Mouse (Mus musculus) C2C12 (cell line): ENCODE measurements around the gene Zc3h12c. TPM values are rescaled to one million over a fixed set of nuclear protein-coding genes. Genes with fewer than 3 reads are reported as not detected.

Experiments
- H3K27me3 ChIP-seq: one replicate; pipeline ENCODE4 v1.6.1; 2011; ENCODE audit not compliant: control insufficient read depth, insufficient read depth, insufficient read length
- H3K36me3 ChIP-seq: one replicate; pipeline ENCODE4 v1.6.1; 2011; ENCODE audit not compliant: control insufficient read depth, insufficient read depth
- H3K4me3 ChIP-seq: one replicate; pipeline ENCODE4 v1.5.1; 2011; ENCODE audit warnings: mild to moderate bottlenecking, control low read depth; ENCODE audit not compliant: poor library complexity, insufficient read depth, severe bottlenecking
- H3K79me2 ChIP-seq: one replicate; pipeline ENCODE4 v1.6.1; 2011; ENCODE audit not compliant: control insufficient read depth, insufficient read depth
- H3K79me3 ChIP-seq: one replicate; pipeline ENCODE4 v1.6.1; 2011; ENCODE audit warnings: low read depth, control low read depth
- H3ac ChIP-seq: one replicate; pipeline ENCODE3; 2011; ENCODE audit warnings: low read depth; ENCODE audit not compliant: control insufficient read depth, insufficient read length
- CEBPB ChIP-seq: IDR thresholded peaks from one replicate; pipeline ENCODE4 v1.6.1; 2011; ENCODE audit warnings: low read depth, mild to moderate bottlenecking, control low read depth, moderate library complexity
- CTCF ChIP-seq: IDR thresholded peaks from one replicate; pipeline ENCODE4 v1.5.1; 2011; ENCODE audit not compliant: control insufficient read depth, insufficient read depth, insufficient read length
- FOSL1 ChIP-seq: IDR thresholded peaks from one replicate; pipeline ENCODE4 v1.8.0; 2011; ENCODE audit warnings: mild to moderate bottlenecking, low read length; ENCODE audit not compliant: poor library complexity, insufficient read depth, severe bottlenecking
- MAX ChIP-seq: IDR thresholded peaks from one replicate; pipeline ENCODE4 v1.6.1; 2011; ENCODE audit warnings: mild to moderate bottlenecking, control low read depth
- MYOD1 ChIP-seq: IDR thresholded peaks from one replicate; pipeline ENCODE4 v1.6.1; 2011; ENCODE audit warnings: low read depth; ENCODE audit not compliant: control insufficient read depth, insufficient read length
- MYOG ChIP-seq: IDR thresholded peaks from one replicate; pipeline ENCODE4 v1.6.1; 2011; ENCODE audit not compliant: control insufficient read depth, insufficient read length; ENCODE audit errors: extremely low read depth
- USF1 ChIP-seq: IDR thresholded peaks from one replicate; pipeline ENCODE4 v1.6.1; 2011; ENCODE audit warnings: low read depth, mild to moderate bottlenecking, control low read depth, moderate library complexity
- polyA plus RNA-seq: library from polyadenylated mRNA; unstranded; fragments of >200 nt; fragmentation: generic; extraction: Trizol; gene quantifications from one replicate; pipeline ENCODE4 v1.2.1, GENCODE M21; 2012; ENCODE audit warnings: missing spikeins

The Zc3h12c gene
- polyA plus RNA-seq, 1 experiment = 1.2 TPM

DNA sequence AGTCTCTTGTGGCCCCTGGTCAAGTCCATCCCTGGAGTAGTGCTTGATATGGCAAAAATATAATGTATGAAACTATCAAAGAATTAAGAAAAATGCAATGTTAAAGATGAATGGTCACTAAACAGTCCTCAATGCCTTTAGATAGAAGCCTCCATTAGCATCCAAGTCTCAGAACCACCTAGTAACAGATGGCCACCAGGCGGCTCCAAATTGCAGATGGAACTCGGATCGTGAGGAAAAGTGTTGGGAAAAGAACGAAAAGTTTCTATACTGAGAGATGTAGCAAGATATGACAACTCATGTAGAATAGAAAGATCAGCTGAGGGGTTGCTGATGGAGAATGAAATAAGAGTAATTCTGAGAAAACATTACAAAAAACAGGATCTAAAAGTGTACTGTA, 38.0 kb downstream of the Zc3h12c start:
- TF ChIP-seq USF1 (no peak), MAX (no peak), CEBPB (no peak), CTCF (no peak), FOSL1 (no peak), MYOG (no peak), MYOD1 (no peak)
- no peaks in the 10 kb centered on the region for H3K79me2 ChIP-seq
- H3ac ChIP-seq = no peak overlapping the region
- no peak overlapping the region for H3K4me3 ChIP-seq
- H3K79me3 ChIP-seq = peaks cover 3% of the 10 kb centered on the region
- H3K27me3 ChIP-seq = no peaks in the 10 kb centered on the region
- H3K36me3 ChIP-seq = peaks cover 12% of the 10 kb centered on the region

DNA sequence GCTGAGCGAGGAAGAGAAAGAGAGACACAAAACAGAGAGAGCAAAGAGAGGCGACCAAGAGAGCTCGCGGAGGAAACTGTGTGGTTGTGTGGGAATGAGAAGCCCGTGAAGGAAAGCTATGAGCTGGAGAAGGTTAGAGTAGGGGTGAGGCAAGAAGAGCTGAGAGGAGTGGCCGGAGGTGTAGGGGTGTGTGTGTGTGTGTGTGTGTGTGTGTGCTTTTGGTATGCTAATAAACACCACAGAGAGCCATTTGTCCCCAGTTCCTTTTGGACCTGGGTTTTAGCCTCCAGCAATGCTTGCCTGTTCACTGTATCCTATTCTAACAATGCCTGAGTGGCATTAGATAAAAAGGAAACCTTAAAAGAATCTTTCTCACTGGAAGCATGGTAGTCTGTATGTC, 43.1 kb downstream of the Zc3h12c start:
- H3K4me3 ChIP-seq = no peak overlapping the region
- no peaks in the 10 kb centered on the region for H3K79me3 ChIP-seq
- TF ChIP-seq MYOG (no peak), CTCF (no peak), USF1 (no peak), FOSL1 (no peak), CEBPB (no peak), MAX (no peak), MYOD1 (no peak)
- H3ac ChIP-seq = no peak overlapping the region
- no peaks in the 10 kb centered on the region for H3K27me3 ChIP-seq
- peaks cover 12% of the 10 kb centered on the region for H3K36me3 ChIP-seq
- no peaks in the 10 kb centered on the region for H3K79me2 ChIP-seq

DNA sequence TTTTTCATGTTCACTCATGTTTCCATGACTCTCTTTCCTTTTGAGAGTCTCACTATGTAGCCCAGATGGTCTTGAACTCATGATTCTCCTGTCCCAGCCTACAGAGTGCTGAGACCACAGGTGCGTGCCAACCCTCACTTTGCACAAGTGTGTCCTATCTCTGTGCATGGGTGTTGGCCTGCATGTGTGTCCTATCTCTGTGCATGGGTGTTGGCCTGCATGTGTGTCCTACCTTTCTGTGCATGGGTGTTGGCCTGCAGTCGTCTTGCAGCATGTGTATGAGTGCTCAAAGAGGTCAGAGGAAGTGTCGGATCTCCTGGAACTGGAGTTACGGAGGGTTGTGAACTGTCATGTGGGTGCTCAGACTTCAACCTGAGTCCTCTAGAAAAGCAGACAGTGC, 49.2 kb downstream of the Zc3h12c start:
- TF ChIP-seq CTCF = no peak
- TF ChIP-seq MYOG = no peak
- TF ChIP-seq CEBPB = no peak
- TF ChIP-seq MAX = no peak
- no peak for TF ChIP-seq FOSL1
- no peak overlapping the region for H3ac ChIP-seq
- no peaks in the 10 kb centered on the region for H3K79me3 ChIP-seq
- peaks cover 33% of the 10 kb centered on the region for H3K36me3 ChIP-seq
- H3K79me2 ChIP-seq = no peaks in the 10 kb centered on the region
- H3K27me3 ChIP-seq = no peaks in the 10 kb centered on the region
- no peak overlapping the region for H3K4me3 ChIP-seq

DNA sequence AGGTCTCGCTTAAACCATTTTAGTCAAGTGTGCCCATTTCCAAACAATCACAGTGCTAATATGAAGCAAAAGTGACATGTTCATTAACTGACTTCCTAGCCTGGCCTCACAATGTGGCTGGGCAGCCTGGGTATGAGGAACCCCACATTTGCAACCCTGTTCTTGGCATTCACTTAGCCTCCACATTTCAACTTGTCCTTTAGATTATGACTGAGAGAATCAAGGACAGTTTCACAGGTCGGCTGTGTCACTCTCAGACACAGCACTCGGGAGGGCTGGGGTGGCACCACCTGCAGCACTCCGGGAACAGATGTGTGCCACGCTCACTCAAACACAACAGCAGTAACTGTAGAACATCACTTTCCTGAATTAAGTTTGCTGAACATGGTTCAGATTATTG, 55.3 kb downstream of the Zc3h12c start:
- Histone ChIP-seq H3K27me3 (no peaks in the 10 kb centered on the region), H3K4me3 (no peak overlapping the region), H3K79me2 (no peaks in the 10 kb centered on the region), H3K79me3 (no peaks in the 10 kb centered on the region), H3ac (no peak overlapping the region), H3K36me3 (peaks cover 21% of the 10 kb centered on the region)
- no peak for TF ChIP-seq MYOD1
- TF ChIP-seq MAX = no peak
- TF ChIP-seq CEBPB = no peak
- no peak for TF ChIP-seq MYOG
- TF ChIP-seq CTCF = no peak
- no peak for TF ChIP-seq FOSL1
- no peak for TF ChIP-seq USF1

DNA sequence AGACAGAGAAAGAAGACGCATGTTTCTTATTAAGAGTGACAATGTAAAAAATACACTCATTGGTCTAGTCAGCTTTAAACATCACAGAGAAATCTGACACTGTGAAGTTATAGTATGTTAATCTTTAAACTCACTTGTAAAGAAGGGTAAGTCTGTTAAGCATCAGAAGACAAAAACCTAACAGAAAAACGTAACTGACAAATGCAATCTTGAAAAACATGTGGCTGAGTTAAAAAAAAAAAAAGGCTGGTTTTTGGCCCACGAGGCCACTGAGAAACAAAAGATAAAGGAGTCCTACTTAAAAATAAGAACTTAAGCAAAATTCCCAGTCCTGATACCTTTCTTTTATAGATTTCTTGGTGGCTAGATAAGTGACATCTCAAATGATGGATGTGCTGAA, 57.6 kb downstream of the Zc3h12c start:
- Histone ChIP-seq H3K27me3 (no peaks in the 10 kb centered on the region), H3K79me2 (no peaks in the 10 kb centered on the region), H3K36me3 (peaks cover 5% of the 10 kb centered on the region), H3K79me3 (no peaks in the 10 kb centered on the region), H3ac (no peak overlapping the region), H3K4me3 (no peak overlapping the region)
- TF ChIP-seq MYOG (no peak), CTCF (no peak), CEBPB (no peak), MAX (no peak)

DNA sequence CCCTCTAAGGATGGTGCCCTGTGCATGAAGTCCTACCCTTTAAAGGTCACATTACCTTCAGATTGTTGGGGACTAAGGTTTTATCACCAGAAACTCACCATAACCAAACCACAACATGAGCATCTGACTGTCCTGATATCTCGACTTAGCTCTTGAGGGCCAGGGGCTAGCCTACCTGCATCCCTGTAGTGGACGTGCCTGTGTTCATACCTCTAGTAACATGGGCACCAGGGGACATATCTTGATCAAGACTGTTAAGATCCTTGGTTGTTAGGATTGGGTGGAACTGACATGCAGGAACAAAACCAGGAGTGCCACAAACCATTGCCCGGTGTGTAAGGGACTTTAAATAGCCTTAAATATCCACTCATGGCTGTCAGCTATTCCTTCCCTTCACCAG, 61.2 kb downstream of the Zc3h12c start:
- Histone ChIP-seq H3K36me3 (no peaks in the 10 kb centered on the region), H3K27me3 (no peaks in the 10 kb centered on the region), H3K4me3 (no peak overlapping the region), H3K79me2 (no peaks in the 10 kb centered on the region), H3ac (no peak overlapping the region), H3K79me3 (no peaks in the 10 kb centered on the region)
- no peak for TF ChIP-seq CTCF
- TF ChIP-seq MYOG = no peak
